Mouse (Mus musculus) midbrain, embryonic 11.5 days (tissue): ENCODE data around the gene Whrn. TPM values are rescaled to one million over a fixed set of nuclear protein-coding genes. Genes with fewer than 3 reads are reported as not detected.

Experiments used
- ATAC-seq: fragments of 200-750 bp; cut with Nextera tagmentation; 2 replicates; pipeline ENCODE4 v1.8.0; 2017; ENCODE audit warnings: moderate TSS enrichment, moderate library complexity; ENCODE audit not compliant: low FRiP score
- DNase-seq: peaks from one replicate; pipeline ENCODE4 v3.0.0; 2015; ENCODE audit warnings: low spot score; ENCODE audit errors: missing footprints
- H3K27ac ChIP-seq: fragments of 300-500 bp; sonication (generic); 2 replicates; pipeline ENCODE4 v1.5.1; 2014; ENCODE audit warnings: low read depth, low read length
- H3K27me3 ChIP-seq: fragments of 300-500 bp; sonication (generic); 2 replicates; pipeline ENCODE4 v1.6.1; 2014; ENCODE audit warnings: mild to moderate bottlenecking, low read length, moderate library complexity, mixed read lengths; ENCODE audit not compliant: control insufficient read depth, insufficient read depth
- H3K36me3 ChIP-seq: fragments of 300-500 bp; sonication (generic); 2 replicates; pipeline ENCODE4 v1.6.1; 2014; ENCODE audit warnings: mild to moderate bottlenecking, low read length, moderate library complexity, mixed read lengths; ENCODE audit not compliant: control insufficient read depth, insufficient read depth
- H3K4me1 ChIP-seq: fragments of 300-500 bp; sonication (generic); 2 replicates; pipeline ENCODE4 v1.6.1; 2014; ENCODE audit warnings: low read length; ENCODE audit not compliant: control insufficient read depth, insufficient read depth
- H3K4me2 ChIP-seq: fragments of 300-500 bp; sonication (generic); 2 replicates; pipeline ENCODE4 v1.6.1; 2014; ENCODE audit warnings: mild to moderate bottlenecking, moderate library complexity
- H3K4me3 ChIP-seq: fragments of 300-500 bp; sonication (generic); 2 replicates; pipeline ENCODE4 v1.5.1; 2014; ENCODE audit warnings: low read depth, low read length
- H3K9ac ChIP-seq: fragments of 300-500 bp; sonication (generic); 2 replicates; pipeline ENCODE4 v1.6.1; 2014; ENCODE audit warnings: low read length
- H3K9me3 ChIP-seq: fragments of 300-500 bp; sonication (generic); 2 replicates; pipeline ENCODE4 v1.6.1; 2016; ENCODE audit warnings: low read length; ENCODE audit not compliant: control insufficient read depth
- WGBS: fragments of 180-500 bp; shearing (Covaris S2); extraction: QIAGEN DNeasy Blood & Tissue Kit; methylation state at CpG from one replicate; pipeline ENCODE4 v1.1.7; 2014; 5-methylcytosine and 5-hydroxymethylcytosine counted together
- polyA plus RNA-seq: library from polyadenylated mRNA; unstranded; fragments of >200 nt; fragmentation: Nextera tagmentation; extraction: Ambion mirVana; gene quantifications from 2 replicates; pipeline ENCODE4 v1.2.1, GENCODE M21; 2014

Gene Whrn
- polyA plus RNA-seq, 1 experiment from 2014 or later, result 9.1 TPM

GRCm38 (mm10) chr4:63426308-63426707, 69.5 kb downstream of the Whrn start:
- ATAC-seq (no peak), DNase-seq (no peak)
- Histone ChIP-seq H3K4me3 (no peak overlapping the region), H3K4me1 (peaks cover 17% of the 10 kb centered on the region), H3K4me2 (no peak overlapping the region), H3K27ac (no peak overlapping the region), H3K27me3 (no peaks in the 10 kb centered on the region), H3K9me3 (no peaks in the 10 kb centered on the region), H3K9ac (no peak overlapping the region), H3K36me3 (no peaks in the 10 kb centered on the region)
- whole genome bisulfite sequencing, result 77% methylated on average over 8 of the region's 8 CpGs

- H3K9me3 ChIP-seq, result no peaks in the 10 kb centered on the region
- 39% methylated on average over 5 of the region's 5 CpGs for WGBS
- ATAC-seq, result no peak
Observed at GRCm38 (mm10) chr4:63423811-63424210, 72.0 kb downstream of the Whrn start.

GRCm38 (mm10) chr4:63423231-63423630, 72.6 kb downstream of the Whrn start:
- Histone ChIP-seq H3K4me3 (no peak overlapping the region), H3K4me1 (peaks cover 10% of the 10 kb centered on the region; the same call in 1 of the 2 replicates), H3K4me2 (no peak overlapping the region), H3K9me3 (no peaks in the 10 kb centered on the region), H3K9ac (no peak overlapping the region), H3K27ac (no peak overlapping the region), H3K36me3 (no peaks in the 10 kb centered on the region), H3K27me3 (no peaks in the 10 kb centered on the region)
- WGBS, result 69% methylated on average over 1 of the region's 1 CpGs
- DNase-seq (no peak), ATAC-seq (no peak)

More at GRCm38 (mm10) chr4:63423811-63424210, 72.0 kb downstream of the Whrn start:
- Histone ChIP-seq H3K4me2 (no peak overlapping the region), H3K4me3 (no peak overlapping the region), H3K4me1 (peaks cover 10% of the 10 kb centered on the region; the same call in 1 of the 2 replicates), H3K27me3 (no peaks in the 10 kb centered on the region), H3K9ac (no peak overlapping the region), H3K27ac (no peak overlapping the region), H3K36me3 (no peaks in the 10 kb centered on the region)
- no peak for DNase-seq

GRCm38 (mm10) chr4:63420143-63420920, 75.5 kb downstream of the Whrn start:
- Histone ChIP-seq H3K4me2 (no peak overlapping the region), H3K4me1 (peaks cover 6% of the 10 kb centered on the region; the same call in 1 of the 2 replicates), H3K4me3 (no peak overlapping the region), H3K9ac (no peak overlapping the region), H3K27me3 (no peaks in the 10 kb centered on the region), H3K27ac (no peak overlapping the region), H3K9me3 (no peaks in the 10 kb centered on the region), H3K36me3 (no peaks in the 10 kb centered on the region)
- 85% methylated on average over 14 of the region's 14 CpGs for WGBS
- DNase-seq, result no peak
- no peak for ATAC-seq

GRCm38 (mm10) chr4:63418270-63418669, 77.5 kb downstream of the Whrn start:
- Histone ChIP-seq H3K9me3 (no peaks in the 10 kb centered on the region), H3K9ac (no peak overlapping the region), H3K27me3 (no peaks in the 10 kb centered on the region), H3K4me3 (no peak overlapping the region), H3K4me2 (no peak overlapping the region), H3K27ac (no peak overlapping the region), H3K4me1 (peaks cover 6% of the 10 kb centered on the region; the same call in 1 of the 2 replicates), H3K36me3 (no peaks in the 10 kb centered on the region)
- 75% methylated on average over 11 of the region's 11 CpGs for WGBS
- ATAC-seq, result peak; percentile 6; the same call in 1 of the 2 replicates
- DNase-seq, result no peak

GRCm38 (mm10) chr4:63417318-63417957, 78.4 kb downstream of the Whrn start:
- ATAC-seq (peak; percentile 81), DNase-seq (peak; percentile 98)
- H3K27me3 ChIP-seq, result no peaks in the 10 kb centered on the region
- H3K27ac ChIP-seq, result no peak overlapping the region
- H3K4me3 ChIP-seq, result no peak overlapping the region
- no peak overlapping the region for H3K9ac ChIP-seq
- peaks cover 6% of the 10 kb centered on the region; the same call in 1 of the 2 replicates for H3K4me1 ChIP-seq
- H3K4me2 ChIP-seq, result no peak overlapping the region
- no peaks in the 10 kb centered on the region for H3K9me3 ChIP-seq
- H3K36me3 ChIP-seq, result no peaks in the 10 kb centered on the region
- 22% methylated on average over 9 of the region's 9 CpGs for WGBS

- H3K4me2 ChIP-seq, result no peak overlapping the region
- H3K27ac ChIP-seq, result no peak overlapping the region
- no peak overlapping the region for H3K9ac ChIP-seq
- DNase-seq, result no peak
- no peak overlapping the region for H3K4me3 ChIP-seq
- H3K27me3 ChIP-seq, result no peaks in the 10 kb centered on the region
- H3K36me3 ChIP-seq, result no peaks in the 10 kb centered on the region
- no peaks in the 10 kb centered on the region for H3K9me3 ChIP-seq
- WGBS, result 81% methylated on average over 5 of the region's 5 CpGs
- H3K4me1 ChIP-seq, result peaks cover 6% of the 10 kb centered on the region
- ATAC-seq, result no peak
Observed at GRCm38 (mm10) chr4:63414951-63415350, 80.8 kb downstream of the Whrn start.

GRCm38 (mm10) chr4:63411222-63411621, 84.6 kb downstream of the Whrn start:
- no peak overlapping the region for H3K4me2 ChIP-seq
- no peaks in the 10 kb centered on the region for H3K9me3 ChIP-seq
- H3K27me3 ChIP-seq, result no peaks in the 10 kb centered on the region
- no peak for DNase-seq
- WGBS, result 68% methylated on average over 5 of the region's 5 CpGs
- no peaks in the 10 kb centered on the region for H3K36me3 ChIP-seq
- no peak overlapping the region for H3K9ac ChIP-seq
- H3K4me3 ChIP-seq, result no peak overlapping the region
- H3K27ac ChIP-seq, result no peak overlapping the region
- H3K4me1 ChIP-seq, result peaks cover 17% of the 10 kb centered on the region
- ATAC-seq, result no peak

- Histone ChIP-seq H3K9ac (peak overlapping the region; percentile 57), H3K4me3 (peak overlapping the region; percentile 62), H3K27ac (peak overlapping the region; percentile 11; the same call in 1 of the 2 replicates), H3K36me3 (no peaks in the 10 kb centered on the region), H3K4me2 (peak overlapping the region; percentile 92), H3K9me3 (no peaks in the 10 kb centered on the region), H3K4me1 (peaks cover 17% of the 10 kb centered on the region), H3K27me3 (no peaks in the 10 kb centered on the region)
- DNase-seq (peak; percentile 99), ATAC-seq (peak; percentile 90)
- 2% methylated on average over 19 of the region's 19 CpGs for WGBS
Observed at GRCm38 (mm10) chr4:63410583-63410934, 85.2 kb downstream of the Whrn start.
